Mouse (Mus musculus) CH12.LX (cell line): ENCODE measurements around the gene Sipa1. TPM values are rescaled to one million over a fixed set of nuclear protein-coding genes. Genes with fewer than 3 reads are reported as not detected.

Experiments used
- DNase-seq: peaks from one replicate; pipeline ENCODE4 v3.0.0-alpha.2; 2013; ENCODE audit errors: extremely low read depth
- H3K27ac ChIP-seq: 2 replicates; pipeline ENCODE4 v1.5.1; 2012; ENCODE audit warnings: low read depth, mild to moderate bottlenecking, control low read depth, moderate library complexity; ENCODE audit not compliant: insufficient read depth
- H3K27me3 ChIP-seq: replicated peaks from 2 replicates; pipeline ENCODE3; 2012; ENCODE audit warnings: inconsistent platforms
- H3K36me3 ChIP-seq, 2 experiments: replicated peaks in 1 of 2; 2 replicates each; pipeline versions ENCODE3 to v1.6.1; 2012; ENCODE audit warnings: inconsistent platforms in 1 of 2, low read length in 1 of 2, mild to moderate bottlenecking in 1 of 2, mixed read lengths in 1 of 2, moderate library complexity in 1 of 2; ENCODE audit not compliant: control insufficient read depth in 1 of 2, insufficient read depth in 1 of 2
- H3K4me1 ChIP-seq, 2 experiments: 2 replicates each; pipeline ENCODE4 v1.6.1; 2012; ENCODE audit warnings: inconsistent platforms in 1 of 2, moderate library complexity in 1 of 2; ENCODE audit not compliant: insufficient read depth in 2 of 2, control insufficient read depth in 1 of 2
- H3K4me2 ChIP-seq: 2 replicates; pipeline ENCODE4 v1.6.1; 2012; ENCODE audit warnings: low read depth, mild to moderate bottlenecking, control low read depth; ENCODE audit not compliant: poor library complexity, insufficient read depth, severe bottlenecking
- H3K4me3 ChIP-seq, 3 experiments: fragments of 150-350 bp in 1 of 3; sonication (generic) in 1 of 3; replicated peaks in 1 of 3; 2 replicates each; pipeline versions ENCODE3 to v1.5.1; 2011 to 2012; ENCODE audit warnings: low read depth in 2 of 3, low read length in 2 of 3, mild to moderate bottlenecking in 2 of 3, moderate library complexity in 2 of 3, control low read depth in 1 of 3, improper control_type of control experiment in 1 of 3, inconsistent platforms in 1 of 3, mixed read lengths in 1 of 3; ENCODE audit not compliant: poor library complexity in 1 of 3
- H3K79me2 ChIP-seq: replicated peaks from 2 replicates; pipeline ENCODE4 v1.6.1; 2012; ENCODE audit warnings: mild to moderate bottlenecking, moderate library complexity; ENCODE audit not compliant: control insufficient read depth, poor library complexity, insufficient read depth, severe bottlenecking; ENCODE audit errors: extremely low read depth
- H3K9ac ChIP-seq: 2 replicates; pipeline ENCODE4 v1.6.1; 2012; ENCODE audit warnings: low read depth, mild to moderate bottlenecking, control low read depth, moderate library complexity; ENCODE audit not compliant: insufficient read depth
- H3K9me3 ChIP-seq: replicated peaks from 2 replicates; pipeline ENCODE3; 2012; ENCODE audit warnings: low read length, inconsistent platforms, mixed read lengths
- CHD1 ChIP-seq: IDR thresholded peaks from 2 replicates; pipeline ENCODE4 v1.6.1; 2012; ENCODE audit warnings: low read depth, low read length, improper control_type of control experiment, inconsistent platforms
- CHD2 ChIP-seq: IDR thresholded peaks from 2 replicates; pipeline ENCODE4 v1.6.1; 2011; ENCODE audit warnings: low read length, improper control_type of control experiment
- CTCF ChIP-seq, 2 experiments: IDR thresholded peaks in 1 of 2; conservative IDR thresholded peaks in 1 of 2; 2 replicates each; pipeline ENCODE4 v1.5.1; 2011 to 2012; ENCODE audit warnings: low read depth in 2 of 2, low read length in 2 of 2, improper control_type of control experiment in 1 of 2, inconsistent platforms in 1 of 2, mild to moderate bottlenecking in 1 of 2, moderate library complexity in 1 of 2
- E2F4 ChIP-seq: IDR thresholded peaks from 2 replicates; pipeline ENCODE4 v1.6.1; 2011; ENCODE audit warnings: low read depth, low read length, improper control_type of control experiment; ENCODE audit not compliant: insufficient replicate concordance
- ELF1 ChIP-seq: IDR thresholded peaks from 2 replicates; pipeline ENCODE4 v1.6.1; 2014; ENCODE audit warnings: low read depth, mild to moderate bottlenecking, inconsistent platforms, low read length, improper control_type of control experiment
- ETS1 ChIP-seq: conservative IDR thresholded peaks from 2 replicates; pipeline ENCODE4 v1.6.1; 2012; ENCODE audit warnings: low read depth, mild to moderate bottlenecking, inconsistent platforms, low read length, improper control_type of control experiment, moderate library complexity
- HCFC1 ChIP-seq: IDR thresholded peaks from 2 replicates; pipeline ENCODE4 v1.6.1; 2012; ENCODE audit warnings: low read depth, mild to moderate bottlenecking, inconsistent platforms, low read length, improper control_type of control experiment
- IRF4 ChIP-seq: IDR thresholded peaks from 2 replicates; pipeline ENCODE4 v1.6.1; 2014; ENCODE audit warnings: low read depth, mild to moderate bottlenecking, inconsistent platforms, low read length, improper control_type of control experiment
- JUN ChIP-seq: IDR thresholded peaks from 2 replicates; pipeline ENCODE4 v1.6.1; 2011; ENCODE audit warnings: low read depth, mild to moderate bottlenecking, low read length, improper control_type of control experiment, moderate library complexity; ENCODE audit not compliant: insufficient read depth
- JUND ChIP-seq: conservative IDR thresholded peaks from 2 replicates; pipeline ENCODE4 v1.6.1; 2011; ENCODE audit warnings: low read depth, low read length, improper control_type of control experiment
- KAT2A ChIP-seq: IDR thresholded peaks from 2 replicates; pipeline ENCODE4 v1.6.1; 2012; ENCODE audit warnings: low read length, improper control_type of control experiment, inconsistent platforms; ENCODE audit not compliant: insufficient replicate concordance
- MAX ChIP-seq: IDR thresholded peaks from 2 replicates; pipeline ENCODE4 v1.6.1; 2011; ENCODE audit warnings: low read length, improper control_type of control experiment
- MAZ ChIP-seq: IDR thresholded peaks from 2 replicates; pipeline ENCODE4 v1.6.1; 2012; ENCODE audit warnings: low read depth, mild to moderate bottlenecking, inconsistent platforms, low read length, improper control_type of control experiment, moderate library complexity
- MEF2A ChIP-seq: IDR thresholded peaks from 2 replicates; pipeline ENCODE4 v1.6.1; 2014; ENCODE audit warnings: low read depth, mild to moderate bottlenecking, inconsistent platforms, low read length, improper control_type of control experiment, borderline replicate concordance
- MXI1 ChIP-seq: IDR thresholded peaks from 2 replicates; pipeline ENCODE4 v1.6.1; 2011; ENCODE audit warnings: mild to moderate bottlenecking, low read depth, low read length, improper control_type of control experiment
- NELFE ChIP-seq: IDR thresholded peaks from 2 replicates; pipeline ENCODE4 v1.6.1; 2011; ENCODE audit warnings: low read depth, low read length, improper control_type of control experiment
- NRF1 ChIP-seq: IDR thresholded peaks from 2 replicates; pipeline ENCODE4 v1.6.1; 2014; ENCODE audit warnings: low read depth, mild to moderate bottlenecking, inconsistent platforms, low read length, improper control_type of control experiment, moderate library complexity
- POLR2A ChIP-seq: IDR thresholded peaks from 2 replicates; pipeline ENCODE4 v1.6.1; 2011; ENCODE audit warnings: low read depth, mild to moderate bottlenecking, improper control_type of control experiment, low read length
- POLR2AphosphoS2 ChIP-seq: IDR thresholded peaks from 2 replicates; pipeline ENCODE4 v1.6.1; 2011; ENCODE audit warnings: low read depth, low read length, improper control_type of control experiment
- RAD21 ChIP-seq: IDR thresholded peaks from 2 replicates; pipeline ENCODE4 v1.6.1; 2011; ENCODE audit warnings: low read depth, mild to moderate bottlenecking, low read length, improper control_type of control experiment, moderate library complexity
- RCOR1 ChIP-seq: conservative IDR thresholded peaks from 2 replicates; pipeline ENCODE4 v1.6.1; 2012; ENCODE audit warnings: low read depth, mild to moderate bottlenecking, inconsistent platforms, low read length, improper control_type of control experiment
- SIN3A ChIP-seq: IDR thresholded peaks from 2 replicates; pipeline ENCODE4 v1.6.1; 2012; ENCODE audit warnings: low read length, improper control_type of control experiment, inconsistent platforms
- SMC3 ChIP-seq: IDR thresholded peaks from 2 replicates; pipeline ENCODE4 v1.6.1; 2011; ENCODE audit warnings: low read depth, low read length, improper control_type of control experiment
- TBP ChIP-seq: conservative IDR thresholded peaks from 2 replicates; pipeline ENCODE4 v1.6.1; 2011; ENCODE audit warnings: low read depth, low read length, improper control_type of control experiment
- TCF12 ChIP-seq: IDR thresholded peaks from 2 replicates; pipeline ENCODE4 v1.6.1; 2014; ENCODE audit warnings: low read depth, mild to moderate bottlenecking, inconsistent platforms, low read length, improper control_type of control experiment
- ZMIZ1 ChIP-seq: IDR thresholded peaks from 2 replicates; pipeline ENCODE4 v1.6.1; 2012; ENCODE audit warnings: low read depth, mild to moderate bottlenecking, inconsistent platforms, low read length, improper control_type of control experiment
- ZNF384 ChIP-seq: IDR thresholded peaks from 2 replicates; pipeline ENCODE4 v1.6.1; 2012; ENCODE audit warnings: low read depth, low read length, improper control_type of control experiment, inconsistent platforms
- dilution Hi-C: fragments of 300-500 bp; cut with MboI; formaldehyde crosslinking; loops from 2 replicates; pipeline ENCODE4 v1.14.3; 2020; ENCODE audit warnings: low sequenced_read_pairs; ENCODE audit not compliant: extremely low pct_unique_long_range_greater_than_20kb, extremely low pct_ligation_motif_present
- in situ Hi-C: fragments of 300-500 bp; cut with MboI; formaldehyde crosslinking; loops from 3 replicates; pipeline ENCODE4 v1.14.3; 2019; ENCODE audit warnings: low sequenced_read_pairs, low pct_ligation_motif_present, low pct_unique_long_range_greater_than_20kb, mixed read lengths
- polyA plus RNA-seq: library from polyadenylated mRNA; unstranded; fragments of >175 nt; gene quantifications from 2 replicates; pipeline ENCODE4 v1.2.1, GENCODE M21; 2012; ENCODE audit warnings: low read depth; ENCODE audit not compliant: insufficient read length
- total RNA-seq, 2 experiments: library from RNA; depleted of rRNA; stranded (reverse); fragments of 300-350 nt in 1 of 2; fragments of >200 nt in 1 of 2; gene quantifications; 2 replicates each; pipeline ENCODE4 v1.2.3; 2012 to 2014

The Sipa1 gene
- total and polyA plus RNA-seq, 3 experiments: 17.6 to 54.6 (median 51.1) TPM

DNA sequence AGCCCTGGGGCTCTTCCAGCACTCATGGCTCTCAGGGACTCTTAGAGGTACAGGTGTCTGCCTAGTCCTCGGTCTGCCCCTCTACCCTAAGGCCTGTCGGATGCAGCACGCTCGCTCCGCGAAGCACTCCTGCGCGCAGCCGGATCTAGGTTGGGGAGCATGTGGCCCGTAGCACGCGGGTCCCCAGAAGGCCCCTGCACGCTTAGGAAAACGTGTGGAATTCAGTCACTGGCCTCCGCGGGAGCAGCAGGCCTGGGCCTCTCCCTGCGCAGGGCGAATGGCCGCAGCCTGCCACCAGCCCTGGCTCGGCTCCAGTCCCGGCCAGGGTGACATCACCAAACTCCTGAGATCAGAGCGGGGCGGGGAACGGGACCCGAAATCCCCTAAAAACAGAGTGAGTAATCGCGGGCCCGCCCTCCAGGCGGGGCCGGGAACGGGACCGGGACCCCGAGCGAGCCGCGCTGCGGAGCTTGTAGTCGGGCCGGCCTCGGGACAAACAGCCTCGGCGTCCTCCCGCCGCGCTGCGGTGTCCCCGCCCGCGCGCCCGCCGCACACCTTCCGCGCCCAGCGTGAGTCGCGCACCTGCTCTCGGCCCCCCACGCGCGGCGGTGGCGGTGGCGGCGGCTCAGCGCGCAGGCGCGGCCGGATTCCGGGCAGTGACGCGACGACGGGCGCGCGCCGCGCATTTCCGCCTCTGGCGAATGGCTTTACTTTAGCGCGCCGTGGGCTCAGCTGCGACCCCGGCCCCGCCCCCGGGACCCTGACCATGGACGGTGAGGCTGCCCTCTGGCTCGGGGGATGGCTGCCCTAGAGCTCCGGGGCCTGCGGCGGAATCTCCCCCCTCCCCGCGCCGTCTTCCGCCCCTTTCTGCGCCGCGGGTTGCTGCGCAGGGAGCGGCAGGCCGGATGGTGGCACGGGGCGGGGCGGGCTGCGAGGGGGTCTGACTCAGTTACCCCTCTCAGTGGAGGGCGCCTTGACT, 26.1 kb downstream of the Sipa1 start, which contains the start of gene Rela:
Gene Rela (plus strand): TSS at position 415 of the 979 bp plus-strand sequence.
- in situ Hi-C loops: no loop called here
- no peaks in the 10 kb centered on the region for H3K9me3 ChIP-seq
- dilution Hi-C loops: no loop called here

GRCm38 (mm10) chr19:5636571-5637041, 26.9 kb downstream of the Sipa1 start:
- in situ Hi-C loops: no loop called here

More for the DNA sequence above, 26.1 kb downstream of the Sipa1 start, which contains the start of gene Rela:
- H3K27me3 ChIP-seq: no peaks in the 10 kb centered on the region
- peak; percentile 85 for DNase-seq
- no peak for TF ChIP-seq RAD21
- no peak for TF ChIP-seq JUN
- peak; percentile 29; the same call in 1 of the 2 replicates for TF ChIP-seq IRF4
- TF ChIP-seq POLR2AphosphoS2: 0 out of 2 replicates have a peak, but pooled peaks have one; percentile 43
- no peak for TF ChIP-seq SMC3
- peak; percentile 69 for TF ChIP-seq MXI1
- no peak for TF ChIP-seq RCOR1
- TF ChIP-seq CHD2: no peak
- TF ChIP-seq SIN3A: peak; percentile 78
- 0 out of 2 replicates have a peak, but pooled peaks have one; percentile 12 for TF ChIP-seq MEF2A
- no peak for TF ChIP-seq ZNF384
- TF ChIP-seq CTCF (conservative IDR thresholded peaks at IDR 0.05 in 1 of 2, IDR thresholded peaks at IDR 0.05 in 1 of 2; ENCODE audit: low read depth in 2 of 2, low read length in 2 of 2): no peak
- peak; percentile 82 for TF ChIP-seq ZMIZ1
- 0 out of 2 replicates have a peak, but pooled peaks have one; percentile 30 for TF ChIP-seq TBP
- TF ChIP-seq HCFC1: 0 out of 2 replicates have a peak, but pooled peaks have one; percentile 33
- TF ChIP-seq NELFE: peak; percentile 89
- TF ChIP-seq ETS1: peak; percentile 41; the same call in 1 of the 2 replicates
- TF ChIP-seq E2F4: no peak
- TF ChIP-seq NRF1: peak; percentile 87
- TF ChIP-seq MAX: peak; percentile 67
- no peak for TF ChIP-seq CHD1
- peak; percentile 47; the same call in 1 of the 2 replicates for TF ChIP-seq TCF12
- TF ChIP-seq KAT2A: no peak
- peak; percentile 85 for TF ChIP-seq ELF1
- no peak for TF ChIP-seq JUND
- TF ChIP-seq POLR2A: peak; percentile 90
- peaks cover 14% of the 10 kb centered on the region for H3K79me2 ChIP-seq
- peak within 1 kb of the TSS; percentile 76 for H3K4me2 ChIP-seq
- peak within 1 kb of the TSS; percentile 73 to 85 (median 82) for H3K4me3 ChIP-seq
- peak within 1 kb of the TSS; percentile 79 for H3K9ac ChIP-seq
- peak within 1 kb of the TSS; percentile 68 for H3K27ac ChIP-seq
- peaks cover 36 to 41% of the 10 kb centered on the region in 2 experiments for H3K36me3 ChIP-seq
- peaks cover 6 to 28% of the 10 kb centered on the region in 2 experiments for H3K4me1 ChIP-seq

More at GRCm38 (mm10) chr19:5636571-5637041, 26.9 kb downstream of the Sipa1 start:
- Histone ChIP-seq H3K27ac (peak overlapping the region; percentile 68), H3K4me3 (peak overlapping the region; percentile 73 to 85 (median 82)), H3K4me1 (peaks cover 6 to 35% of the 10 kb centered on the region in 2 experiments), H3K4me2 (peak overlapping the region; percentile 76), H3K9ac (peak overlapping the region; percentile 79), H3K36me3 (peaks cover 29 to 34% of the 10 kb centered on the region in 2 experiments), H3K79me2 (peaks cover 14% of the 10 kb centered on the region), H3K9me3 (no peaks in the 10 kb centered on the region), H3K27me3 (no peaks in the 10 kb centered on the region)
- dilution Hi-C loops: no loop called here
- DNase-seq: peak; percentile 14
- TF ChIP-seq MAZ: no peak
- TF ChIP-seq JUN: 0 out of 2 replicates have a peak, but pooled peaks have one; percentile 2
- TF ChIP-seq IRF4: 0 out of 2 replicates have a peak, but pooled peaks have one; percentile 13
